13 mouse cellular contexts compared by ENCODE assay signal in the genomic region with DNA sequence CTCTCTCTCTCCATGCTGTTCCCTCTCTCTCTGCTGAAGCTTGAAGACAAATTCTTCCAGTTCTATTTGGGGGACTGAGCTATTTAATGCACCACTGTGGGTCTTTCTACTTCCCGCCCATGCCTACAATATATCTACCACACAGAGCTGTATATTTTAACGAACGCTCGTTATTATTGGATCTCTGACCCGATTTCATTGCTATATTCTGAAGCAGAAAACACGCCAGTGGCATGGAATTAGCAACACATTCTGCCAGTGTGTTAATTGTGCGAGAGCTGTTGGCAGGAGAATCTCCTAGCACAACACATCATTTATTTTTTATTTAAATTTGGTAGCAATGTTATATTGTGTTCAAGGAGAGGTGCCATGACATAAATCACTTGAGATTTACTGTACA.
DNase-seq lines count a peak whose midpoint lies in the region; ATAC-seq and TF ChIP-seq lines count a peak whose summit lies in the region.
"Had no signal": no experiment of that assay in that cellular context is flagged by ENCODE, and none has a peak within 500 bp of the region (broad histone marks: within the 10 kb centered on the region; RNA-seq: fewer than 3 reads in every experiment).

No protein-coding gene starts in this region.

- H3K4me3 ChIP-seq in layer of hippocampus, adult 2 months = no peak overlapping the region
- H3K4me3 ChIP-seq in forebrain, embryonic 10.5 days = no peak overlapping the region
- no peak overlapping the region for H3K4me3 ChIP-seq in forebrain, embryonic 16.5 days (replicated peaks; ENCODE audit: low read length)
- H3K4me3 ChIP-seq in neural tube, embryonic 14.5 days (ENCODE audit: low read depth, low read length) = no peak overlapping the region
- H3K4me3 ChIP-seq in lung, adult 2 months (replicated peaks; ENCODE audit: extremely low read depth, low read depth, low read length) = no peak overlapping the region
- H3K4me3 ChIP-seq: heart, embryonic 15.5 days; liver, embryonic 13.5 days had no signal

- 0 out of 2 replicates have a peak overlapping the region, but pooled peaks have one; percentile 46 for H3K27ac ChIP-seq in layer of hippocampus, adult 2 months
- H3K27ac ChIP-seq in forebrain, embryonic 10.5 days = peak overlapping the region; percentile 74
- peak overlapping the region; percentile 89 for H3K27ac ChIP-seq in forebrain, embryonic 16.5 days (ENCODE audit: low read length)
- H3K27ac ChIP-seq in neural tube, embryonic 14.5 days (ENCODE audit: low read depth, low read length) = peak overlapping the region; percentile 36; the same call in 1 of the 2 replicates
- H3K27ac ChIP-seq: heart, embryonic 15.5 days; kidney, postnatal 0 days; liver, embryonic 13.5 days had no signal

- H3K4me1 ChIP-seq in forebrain, embryonic 10.5 days = peaks cover 30% of the 10 kb centered on the region
- H3K4me1 ChIP-seq in forebrain, embryonic 16.5 days (replicated peaks; ENCODE audit: control insufficient read depth, insufficient read depth, low read length) = peaks cover 27% of the 10 kb centered on the region
- H3K4me1 ChIP-seq in neural tube, embryonic 14.5 days (ENCODE audit: control insufficient read depth, insufficient read depth, low read length) = peaks cover 14% of the 10 kb centered on the region
- no peaks in the 10 kb centered on the region for H3K4me1 ChIP-seq in lung, adult 2 months (ENCODE audit: control insufficient read depth, insufficient read depth, low read length)
- H3K4me1 ChIP-seq: heart, embryonic 15.5 days; liver, embryonic 13.5 days had no signal

- H3K9ac ChIP-seq in forebrain, embryonic 16.5 days (replicated peaks; ENCODE audit: low read depth, low read length) = no peak overlapping the region
- H3K9ac ChIP-seq in neural tube, embryonic 14.5 days (replicated peaks; ENCODE audit: low read depth, low read length) = no peak overlapping the region
- H3K9ac ChIP-seq: heart, embryonic 15.5 days; liver, embryonic 13.5 days had no signal

- H3K36me3 ChIP-seq in forebrain, embryonic 10.5 days (replicated peaks) = no peaks in the 10 kb centered on the region
- H3K36me3 ChIP-seq in forebrain, embryonic 16.5 days (ENCODE audit: control insufficient read depth, insufficient read depth) = no peaks in the 10 kb centered on the region
- H3K36me3 ChIP-seq in neural tube, embryonic 14.5 days (ENCODE audit: control insufficient read depth, insufficient read depth, low read length) = no peaks in the 10 kb centered on the region
- H3K36me3 ChIP-seq: heart, embryonic 15.5 days; liver, embryonic 13.5 days had no signal

- H3K27me3 ChIP-seq in forebrain, embryonic 10.5 days (ENCODE audit: poor library complexity, severe bottlenecking) = no peaks in the 10 kb centered on the region
- H3K27me3 ChIP-seq in forebrain, embryonic 16.5 days (replicated peaks; ENCODE audit: control insufficient read depth, insufficient read depth, low read length) = no peaks in the 10 kb centered on the region
- no peaks in the 10 kb centered on the region for H3K27me3 ChIP-seq in neural tube, embryonic 14.5 days (ENCODE audit: control insufficient read depth, insufficient read depth, low read length)
- H3K27me3 ChIP-seq: heart, embryonic 15.5 days; liver, embryonic 13.5 days had no signal

- no peak for TF ChIP-seq POLR2A in lung, adult 2 months (IDR thresholded peaks at IDR 0.05; ENCODE audit: borderline replicate concordance, extremely low read depth, low read depth, low read length)

- peak overlapping the region; percentile 23 for H3K4me2 ChIP-seq in forebrain, embryonic 16.5 days (ENCODE audit: low read length)
- no peak overlapping the region for H3K4me2 ChIP-seq in neural tube, embryonic 14.5 days (ENCODE audit: low read depth, low read length)
- H3K4me2 ChIP-seq: heart, embryonic 15.5 days; liver, embryonic 13.5 days had no signal

- no peak for DNase-seq in layer of hippocampus, adult 2 months (ENCODE audit: low spot score in 2 of 2)
- no peak for DNase-seq in layer of hippocampus, postnatal 36 days
- DNase-seq in forebrain, embryonic 10.5 days (ENCODE audit: extremely low spot score, low spot score) = no peak
- no peak for DNase-seq in lung, adult 2 months
- DNase-seq in Muller cell, postnatal 12 days (ENCODE audit: inconsistent ontology term) = no peak
- DNase-seq: cerebellum, adult 9-11 months; liver, embryonic 13.5 days; lung, postnatal 4 days; thymus, postnatal 4 days had no signal

- WGBS in forebrain, embryonic 10.5 days = 74% methylated on average over 7 of the region's 7 CpGs
- WGBS in forebrain, embryonic 16.5 days = 22% methylated on average over 7 of the region's 7 CpGs
- WGBS in neural tube, embryonic 14.5 days = 59% methylated on average over 7 of the region's 7 CpGs
- WGBS in lung, adult 2 months = 91% methylated on average over 7 of the region's 7 CpGs

- no peak for TF ChIP-seq CTCF in layer of hippocampus, adult 2 months (conservative IDR thresholded peaks at IDR 0.05)
- no peak for TF ChIP-seq CTCF in lung, adult 2 months (IDR thresholded peaks at IDR 0.05; ENCODE audit: insufficient read depth, low read length)

- H3K9me3 ChIP-seq in forebrain, embryonic 10.5 days = no peaks in the 10 kb centered on the region
- no peaks in the 10 kb centered on the region; the same call in 1 of the 2 replicates for H3K9me3 ChIP-seq in forebrain, embryonic 16.5 days (ENCODE audit: control insufficient read depth, low read length)
- no peaks in the 10 kb centered on the region for H3K9me3 ChIP-seq in neural tube, embryonic 14.5 days (ENCODE audit: control insufficient read depth, low read length)
- H3K9me3 ChIP-seq: heart, embryonic 15.5 days; liver, embryonic 13.5 days had no signal

- peak; percentile 78 for ATAC-seq in forebrain, embryonic 16.5 days
- ATAC-seq in neural tube, embryonic 14.5 days (ENCODE audit: low read depth) = no peak

Comparison
In these comparisons a context has a peak if more than half of its experiments do, and no peak if none do; other contexts are left out.
1. H3K27ac ChIP-seq: peak in every context shown above with its lines; median percentile 89 in forebrain, embryonic 16.5 days; 74 in forebrain, embryonic 10.5 days; 46 in layer of hippocampus, adult 2 months; 36 in neural tube, embryonic 14.5 days.